Mouse (Mus musculus) midbrain, postnatal 0 days (tissue): ENCODE measurements around the gene AC109138.7. TPM values are rescaled to one million over a fixed set of nuclear protein-coding genes. Genes with fewer than 3 reads are reported as not detected.
A peak's percentile ranks its signal among the peaks of the same experiment; 100 is the strongest.

Experiments used
- ATAC-seq: fragments of 200-750 bp; cut with Nextera tagmentation; 2 replicates; pipeline ENCODE4 v1.8.0; 2017; ENCODE audit warnings: moderate number of reproducible peaks, mild to moderate bottlenecking, moderate TSS enrichment, moderate library complexity; ENCODE audit not compliant: low FRiP score
- DNase-seq: peaks from one replicate; pipeline ENCODE4 v3.0.0-alpha.2; 2015; ENCODE audit warnings: low spot score
- H3K27ac ChIP-seq: fragments of 300-500 bp; sonication (generic); 2 replicates; pipeline ENCODE4 v1.5.1; 2014; ENCODE audit warnings: low read depth, mild to moderate bottlenecking, low read length, mixed read lengths
- H3K27me3 ChIP-seq: fragments of 300-500 bp; sonication (generic); 2 replicates; pipeline ENCODE4 v1.6.1; 2014; ENCODE audit warnings: low read length, control low read depth, mixed read lengths; ENCODE audit not compliant: insufficient read depth
- H3K36me3 ChIP-seq: fragments of 300-500 bp; sonication (generic); 2 replicates; pipeline ENCODE4 v1.6.1; 2014; ENCODE audit warnings: low read length, control low read depth, mixed read lengths; ENCODE audit not compliant: insufficient read depth
- H3K4me1 ChIP-seq: fragments of 300-500 bp; sonication (generic); 2 replicates; pipeline ENCODE4 v1.6.1; 2014; ENCODE audit warnings: mild to moderate bottlenecking, control low read depth, antibody characterized with exemption, low read length, mixed read lengths; ENCODE audit not compliant: insufficient read depth
- H3K4me2 ChIP-seq: fragments of 300-500 bp; sonication (generic); 2 replicates; pipeline ENCODE4 v1.6.1; 2014; ENCODE audit warnings: low read depth, mild to moderate bottlenecking, low read length, mixed read lengths; ENCODE audit not compliant: poor library complexity, severe bottlenecking
- H3K4me3 ChIP-seq: fragments of 300-500 bp; sonication (generic); 2 replicates; pipeline ENCODE4 v1.5.1; 2014; ENCODE audit warnings: low read depth, mild to moderate bottlenecking, low read length, moderate library complexity
- H3K9ac ChIP-seq: fragments of 300-500 bp; sonication (generic); replicated peaks from 2 replicates; pipeline ENCODE4 v1.6.1; 2014; ENCODE audit warnings: mild to moderate bottlenecking, low read length, moderate library complexity, mixed read lengths; ENCODE audit not compliant: poor library complexity, severe bottlenecking
- H3K9me3 ChIP-seq: fragments of 300-500 bp; sonication (generic); 2 replicates; pipeline ENCODE4 v1.6.1; 2016; ENCODE audit warnings: low read length, control low read depth
- CTCF ChIP-seq: IDR thresholded peaks from 2 replicates; pipeline ENCODE4 v1.5.1; 2016; ENCODE audit warnings: antibody characterized with exemption, mild to moderate bottlenecking
- WGBS: fragments of 180-500 bp; shearing (Covaris S2); extraction: QIAGEN DNeasy Blood & Tissue Kit; methylation state at CpG from one replicate; pipeline ENCODE4 v1.1.7; 2014; 5-methylcytosine and 5-hydroxymethylcytosine counted together
- microRNA-seq: library from miRNA; unstranded; fragments of <30 nt; microRNA quantifications from one replicate; pipeline ENCODE4, GENCODE M21; 2016; ENCODE audit warnings: borderline number of aligned reads
- polyA plus RNA-seq: library from polyadenylated mRNA; unstranded; fragments of >200 nt; fragmentation: Nextera tagmentation; extraction: Ambion mirVana; gene quantifications from 2 replicates; pipeline ENCODE4 v1.2.1, GENCODE M21; 2015
- total RNA-seq: library from RNA; depleted of rRNA; stranded (reverse); fragments of >200 nt; gene quantifications from 2 replicates; pipeline ENCODE4 v1.2.3, GENCODE M21; 2014; rRNA removed

The AC109138.7 gene
- total and polyA plus RNA-seq, 2 experiments from 2014 or later = not detected

GRCm38 (mm10) chr19:4268566-4269361, 54.6 kb downstream of the AC109138.7 start, which contains the start of gene Ssh3:
TSS of gene Ssh3 (minus strand) at chr19:4269180.
- peak within 1 kb of the TSS; percentile 42 for H3K9ac ChIP-seq
- peaks cover 26% of the 10 kb centered on the region for H3K36me3 ChIP-seq
- H3K27ac ChIP-seq = no peak within 1 kb of the TSS; the same call in 1 of the 2 replicates
- TF ChIP-seq CTCF = no peak
- H3K4me1 ChIP-seq = peaks cover 5% of the 10 kb centered on the region; the same call in 1 of the 2 replicates
- peak; percentile 56 for DNase-seq
- no peaks in the 10 kb centered on the region for H3K9me3 ChIP-seq
- ATAC-seq = peak; percentile 57; the same call in 1 of the 2 replicates
- 9% methylated on average over 46 of the region's 46 CpGs for WGBS
- peak within 1 kb of the TSS; percentile 32 for H3K4me3 ChIP-seq
- H3K4me2 ChIP-seq = peak within 1 kb of the TSS; percentile 55
- no peaks in the 10 kb centered on the region for H3K27me3 ChIP-seq

- DNase-seq (no peak), ATAC-seq (no peak)
- Histone ChIP-seq H3K4me2 (no peak overlapping the region), H3K36me3 (peaks cover 26% of the 10 kb centered on the region), H3K9me3 (no peaks in the 10 kb centered on the region), H3K27ac (no peak overlapping the region), H3K4me1 (peaks cover 5% of the 10 kb centered on the region; the same call in 1 of the 2 replicates), H3K4me3 (no peak overlapping the region), H3K27me3 (no peaks in the 10 kb centered on the region), H3K9ac (no peak overlapping the region)
- TF ChIP-seq CTCF = no peak
- 66% methylated on average over 6 of the region's 6 CpGs for WGBS
These were observed 56.0 kb downstream of the AC109138.7 start for GRCm38 (mm10) chr19:4270187-4270586.

- H3K27me3 ChIP-seq = no peaks in the 10 kb centered on the region
- DNase-seq = no peak
- no peak for TF ChIP-seq CTCF
- no peak overlapping the region for H3K9ac ChIP-seq
- no peak overlapping the region for H3K27ac ChIP-seq
- 95% methylated on average over 11 of the region's 11 CpGs for WGBS
- no peak overlapping the region for H3K4me2 ChIP-seq
- no peak for ATAC-seq
- no peaks in the 10 kb centered on the region for H3K9me3 ChIP-seq
- H3K36me3 ChIP-seq = peaks cover 26% of the 10 kb centered on the region
- H3K4me3 ChIP-seq = no peak overlapping the region
- peaks cover 5% of the 10 kb centered on the region; the same call in 1 of the 2 replicates for H3K4me1 ChIP-seq
These were observed 56.8 kb downstream of the AC109138.7 start for GRCm38 (mm10) chr19:4270972-4271371.

DNA sequence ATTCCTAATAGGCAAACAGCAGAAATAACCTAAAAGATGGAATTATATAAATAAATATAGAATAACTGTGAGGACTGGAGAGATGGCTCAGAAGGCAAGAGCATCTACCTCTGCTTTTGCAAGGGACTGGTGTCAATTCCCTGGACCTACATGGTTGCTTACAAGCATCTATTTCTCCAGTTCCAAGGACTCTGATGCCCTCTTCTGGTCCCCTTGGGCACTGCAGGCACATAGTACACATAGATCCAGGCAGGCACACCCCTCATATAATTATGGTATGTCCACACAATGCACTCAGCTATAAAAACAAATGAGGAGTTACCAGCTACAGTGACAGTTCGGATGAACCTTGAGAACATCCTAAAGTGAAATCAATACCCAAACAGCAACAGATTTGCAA, 65.3 kb downstream of the AC109138.7 start:
- Histone ChIP-seq H3K4me2 (no peak overlapping the region), H3K9ac (no peak overlapping the region), H3K27me3 (no peaks in the 10 kb centered on the region), H3K9me3 (no peaks in the 10 kb centered on the region), H3K36me3 (peaks cover 6% of the 10 kb centered on the region; the same call in 1 of the 2 replicates), H3K4me3 (no peak overlapping the region), H3K4me1 (peaks cover 8% of the 10 kb centered on the region), H3K27ac (no peak overlapping the region)
- 95% methylated on average over 1 of the region's 1 CpGs for WGBS
- ATAC-seq (no peak), DNase-seq (no peak)
- TF ChIP-seq CTCF = peak; percentile 52

- Histone ChIP-seq H3K4me2 (no peak overlapping the region), H3K36me3 (peaks cover 7% of the 10 kb centered on the region), H3K9me3 (no peaks in the 10 kb centered on the region), H3K27me3 (no peaks in the 10 kb centered on the region), H3K9ac (no peak overlapping the region), H3K4me3 (no peak overlapping the region), H3K27ac (no peak overlapping the region), H3K4me1 (peaks cover 8% of the 10 kb centered on the region)
- DNase-seq (no peak), ATAC-seq (no peak)
- TF ChIP-seq CTCF = no peak
- 97% methylated on average over 9 of the region's 9 CpGs for WGBS
These were observed 66.3 kb downstream of the AC109138.7 start for GRCm38 (mm10) chr19:4280425-4280824.

Small RNAs within 50 kb of the gene (microRNA-seq; reads per million reads assigned to microRNA genes)
- gene Gm26115 (not detected), gene Mir6985 (1.0 reads per million)

Other genes starting within 250 kb of the AC109138.7 start
- gene Aldh3b2, start 242.0 kb upstream of the AC109138.7 start, total RNA-seq = 2.4 and 2.8 TPM in 2 replicates
- gene Aldh3b2, start 242.0 kb upstream of the AC109138.7 start, polyA plus RNA-seq = 2.6 TPM in 2 replicates
- gene Acy3, start 227.8 kb upstream of the AC109138.7 start, total RNA-seq = 2.5 and 3.0 TPM in 2 replicates
- gene Acy3, start 227.8 kb upstream of the AC109138.7 start, polyA plus RNA-seq = 2.6 and 3.5 TPM in 2 replicates
- gene Tbx10, start 221.6 kb upstream of the AC109138.7 start, total RNA-seq = not detected in 2 replicates
- not detected in 2 replicates for gene Tbx10, start 221.6 kb upstream of the AC109138.7 start, polyA plus RNA-seq
- gene Nudt8, start 213.8 kb upstream of the AC109138.7 start, total RNA-seq = 18.5 and 22.1 TPM in 2 replicates
- gene Nudt8, start 213.8 kb upstream of the AC109138.7 start, polyA plus RNA-seq = 26.2 and 33.2 TPM in 2 replicates
- gene Gm49405, start 213.7 kb upstream of the AC109138.7 start, total RNA-seq = 3.5 and 4.0 TPM in 2 replicates
- 2.7 and 3.0 TPM in 2 replicates for gene Gm49405, start 213.7 kb upstream of the AC109138.7 start, polyA plus RNA-seq
- 8.8 and 13.4 TPM in 2 replicates for gene Doc2g, start 211.0 kb upstream of the AC109138.7 start, total RNA-seq
- 5.4 and 5.5 TPM in 2 replicates for gene Doc2g, start 211.0 kb upstream of the AC109138.7 start, polyA plus RNA-seq
- 137 and 237 TPM in 2 replicates for gene Ndufv1, start 201.6 kb upstream of the AC109138.7 start, total RNA-seq
- gene Ndufv1, start 201.6 kb upstream of the AC109138.7 start, polyA plus RNA-seq = 271 and 281 TPM in 2 replicates
- gene Gstp1, start 176.4 kb upstream of the AC109138.7 start, total RNA-seq = 268 and 350 TPM in 2 replicates
- gene Gstp1, start 176.4 kb upstream of the AC109138.7 start, polyA plus RNA-seq = 665 and 685 TPM in 2 replicates
- 3.6 TPM in 1 of 2 replicates, not detected in the other for gene Gstp2, start 168.3 kb upstream of the AC109138.7 start, total RNA-seq
- 2.4 and 4.1 TPM in 2 replicates for gene Gstp2, start 168.3 kb upstream of the AC109138.7 start, polyA plus RNA-seq
- not detected in 2 replicates for gene Gstp3, start 154.8 kb upstream of the AC109138.7 start, total RNA-seq
- not detected in 2 replicates for gene Gstp3, start 154.8 kb upstream of the AC109138.7 start, polyA plus RNA-seq
- gene Cabp2, start 132.8 kb upstream of the AC109138.7 start, total RNA-seq = not detected in 2 replicates
- not detected in 2 replicates for gene Cabp2, start 132.8 kb upstream of the AC109138.7 start, polyA plus RNA-seq
- gene Cdk2ap2, start 117.2 kb upstream of the AC109138.7 start, total RNA-seq = 37.4 and 45.6 TPM in 2 replicates
- 60.5 and 64.2 TPM in 2 replicates for gene Cdk2ap2, start 117.2 kb upstream of the AC109138.7 start, polyA plus RNA-seq
- gene Pitpnm1, start 114.4 kb upstream of the AC109138.7 start, total RNA-seq = 162 and 187 TPM in 2 replicates
- gene Pitpnm1, start 114.4 kb upstream of the AC109138.7 start, polyA plus RNA-seq = 127 and 134 TPM in 2 replicates
- 29.8 and 49.9 TPM in 2 replicates for gene Aip, start 88.5 kb upstream of the AC109138.7 start, total RNA-seq
- gene Aip, start 88.5 kb upstream of the AC109138.7 start, polyA plus RNA-seq = 87.7 and 97.6 TPM in 2 replicates
- gene Gpr152, start 74.6 kb upstream of the AC109138.7 start, total RNA-seq = 0.16 TPM in 1 of 2 replicates, not detected in the other
- not detected in 2 replicates for gene Gpr152, start 74.6 kb upstream of the AC109138.7 start, polyA plus RNA-seq
- gene Cabp4, start 70.3 kb upstream of the AC109138.7 start, total RNA-seq = not detected in 2 replicates
- gene Cabp4, start 70.3 kb upstream of the AC109138.7 start, polyA plus RNA-seq = 0.20 and 0.36 TPM in 2 replicates
- gene Coro1b, start 65.7 kb upstream of the AC109138.7 start, total RNA-seq = 96.1 and 116 TPM in 2 replicates
- gene Coro1b, start 65.7 kb upstream of the AC109138.7 start, polyA plus RNA-seq = 95.2 and 104 TPM in 2 replicates
- 0.38 TPM in 1 of 2 replicates, not detected in the other for gene Ptprcap, start 60.8 kb upstream of the AC109138.7 start, total RNA-seq
- 0.28 TPM in 1 of 2 replicates, not detected in the other for gene Ptprcap, start 60.8 kb upstream of the AC109138.7 start, polyA plus RNA-seq
- gene Rps6kb2, start 51.0 kb upstream of the AC109138.7 start, total RNA-seq = 23.5 and 25.2 TPM in 2 replicates
- gene Rps6kb2, start 51.0 kb upstream of the AC109138.7 start, polyA plus RNA-seq = 58.2 and 62.8 TPM in 2 replicates
- 4.4 and 6.6 TPM in 2 replicates for gene Carns1, start 38.9 kb upstream of the AC109138.7 start, total RNA-seq
- 6.7 and 6.9 TPM in 2 replicates for gene Carns1, start 38.9 kb upstream of the AC109138.7 start, polyA plus RNA-seq
- gene Tbc1d10c, start 23.1 kb upstream of the AC109138.7 start, total RNA-seq = 0.49 and 1.9 TPM in 2 replicates
- 1.2 and 1.6 TPM in 2 replicates for gene Tbc1d10c, start 23.1 kb upstream of the AC109138.7 start, polyA plus RNA-seq
- gene Ppp1ca, start 22.3 kb upstream of the AC109138.7 start, total RNA-seq = 535 and 592 TPM in 2 replicates
- gene Ppp1ca, start 22.3 kb upstream of the AC109138.7 start, polyA plus RNA-seq = 510 and 531 TPM in 2 replicates
- 18.0 and 22.8 TPM in 2 replicates for gene Rad9a, start 12.7 kb upstream of the AC109138.7 start, total RNA-seq
- gene Rad9a, start 12.7 kb upstream of the AC109138.7 start, polyA plus RNA-seq = 14.7 and 17.0 TPM in 2 replicates
- 0.99 and 1.2 TPM in 2 replicates for gene Clcf1, start 119 bp upstream of the AC109138.7 start, total RNA-seq
- gene Clcf1, start 119 bp upstream of the AC109138.7 start, polyA plus RNA-seq = 0.28 and 0.44 TPM in 2 replicates
- 20.9 and 37.7 TPM in 2 replicates for gene Pold4, start 17.5 kb downstream of the AC109138.7 start, total RNA-seq
- gene Pold4, start 17.5 kb downstream of the AC109138.7 start, polyA plus RNA-seq = 20.8 and 26.8 TPM in 2 replicates
- 40.6 and 67.7 TPM in 2 replicates for gene Ssh3, start 54.8 kb downstream of the AC109138.7 start, total RNA-seq
- gene Ssh3, start 54.8 kb downstream of the AC109138.7 start, polyA plus RNA-seq = 18.6 and 20.7 TPM in 2 replicates
- 92.2 and 106 TPM in 2 replicates for gene Ankrd13d, start 68.8 kb downstream of the AC109138.7 start, total RNA-seq
- 79.1 and 84.8 TPM in 2 replicates for gene Ankrd13d, start 68.8 kb downstream of the AC109138.7 start, polyA plus RNA-seq
- 152 and 257 TPM in 2 replicates for gene Grk2, start 91.9 kb downstream of the AC109138.7 start, total RNA-seq
- 27.0 and 29.6 TPM in 2 replicates for gene Grk2, start 91.9 kb downstream of the AC109138.7 start, polyA plus RNA-seq
- 64.9 and 103 TPM in 2 replicates for gene Kdm2a, start 183.9 kb downstream of the AC109138.7 start, total RNA-seq
- 17.8 and 18.4 TPM in 2 replicates for gene Kdm2a, start 183.9 kb downstream of the AC109138.7 start, polyA plus RNA-seq
- gene Rhod, start 225.1 kb downstream of the AC109138.7 start, total RNA-seq = 4.3 and 6.2 TPM in 2 replicates
- gene Rhod, start 225.1 kb downstream of the AC109138.7 start, polyA plus RNA-seq = 2.7 and 4.5 TPM in 2 replicates